Mouse (Mus musculus): ENCODE results near the gene Rpl18.

GRCm38 (mm10) chr7:45681046-45681736, 34.1 kb upstream of the Rpl18 start:
- TF ChIP-seq POLR2A (IDR thresholded peaks at IDR 0.05; ENCODE audit: borderline replicate concordance, extremely low read depth, insufficient read depth, insufficient read length, poor library complexity, severe bottlenecking) (no peak), CTCF (IDR thresholded peaks at IDR 0.05; ENCODE audit: borderline replicate concordance, extremely low read depth, insufficient read depth, insufficient read length) (no peak)

All from brain, embryonic 14.5 days (tissue).